In the genomic region with DNA sequence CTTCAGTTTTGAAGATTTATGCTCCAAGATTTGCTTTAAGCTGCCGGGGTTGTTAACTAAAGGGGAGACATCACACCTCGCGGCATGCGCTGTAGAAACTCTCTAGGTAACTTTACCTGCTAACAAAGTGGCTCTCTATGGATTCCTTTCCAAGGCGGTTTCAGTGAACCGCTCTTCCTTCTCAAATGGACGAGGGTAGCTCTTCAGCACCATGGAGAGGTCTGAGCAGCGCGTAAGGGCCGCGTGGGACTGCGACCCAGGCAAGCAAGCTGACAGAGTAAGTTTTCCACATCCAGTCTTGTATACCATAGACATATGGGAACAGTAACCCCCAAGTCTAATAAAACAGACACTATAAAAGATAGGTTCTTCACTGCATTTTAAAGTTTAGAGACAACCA, we compare ENCODE assay signal across 8 mouse cellular contexts. TPM values are rescaled to one million over a fixed set of nuclear protein-coding genes. Genes with fewer than 3 reads are reported as not detected.
DNase-seq lines count a peak whose midpoint lies in the region; ATAC-seq lines count a peak whose summit lies in the region.

A gene (plus strand): TSS at position 72 of the 400 bp plus-strand sequence.

- ATAC-seq in forebrain, embryonic 11.5 days (replicated peaks; ENCODE audit: low FRiP score), result no peak
- ATAC-seq in erythroblast, adult 5-6 weeks (replicated peaks; ENCODE audit: low FRiP score, poor library complexity, severe bottlenecking), result no peak
- ATAC-seq in CD4-positive, CD25-positive, alpha-beta regulatory T cell, adult 4 months, result no peak

- no peak within 1 kb of the TSS for H3K9ac ChIP-seq in forebrain, embryonic 11.5 days (ENCODE audit: low read length)

- H3K4me2 ChIP-seq in forebrain, embryonic 11.5 days (ENCODE audit: low read depth, low read length, severe bottlenecking), result no peak within 1 kb of the TSS

- no peaks in the 10 kb centered on the region for H3K9me3 ChIP-seq in forebrain, embryonic 11.5 days (ENCODE audit: control insufficient read depth, low read length)

- no peaks in the 10 kb centered on the region for H3K36me3 ChIP-seq in forebrain, embryonic 11.5 days (ENCODE audit: control insufficient read depth, insufficient read depth, low read length)

- no peak within 1 kb of the TSS for H3K4me3 ChIP-seq in forebrain, embryonic 11.5 days (ENCODE audit: low read depth, low read length)

- DNase-seq in thymus, postnatal 14 days, result peak; percentile 6
- no peak for DNase-seq in thymus, postnatal 36 days
- peak; percentile 72 for DNase-seq in forebrain, embryonic 11.5 days (ENCODE audit: low spot score)
- DNase-seq in heart, postnatal 4 days, result peak; percentile 73
- DNase-seq in layer of hippocampus, postnatal 25 days (ENCODE audit: extremely low spot score in 1 of 2, low spot score in 1 of 2), result peak in 1 of 2 experiments; percentile 25
- DNase-seq in mesoderm, embryonic 11.5 days (ENCODE audit: low read depth, low spot score), result peak; percentile 80

- H3K4me1 ChIP-seq in forebrain, embryonic 11.5 days (replicated peaks; ENCODE audit: control insufficient read depth, insufficient read depth, low read length), result no peaks in the 10 kb centered on the region

- no peak within 1 kb of the TSS for H3K27ac ChIP-seq in forebrain, embryonic 11.5 days (ENCODE audit: low read depth, low read length)

- H3K27me3 ChIP-seq in forebrain, embryonic 11.5 days (ENCODE audit: control insufficient read depth, insufficient read depth, low read length), result no peaks in the 10 kb centered on the region

- WGBS in forebrain, embryonic 11.5 days, result 41% methylated on average over 12 of the region's 12 CpGs

RNA-seq across cellular contexts. Expression of the gene that starts here (rescaled TPM):
- 72.6 and 76.9 TPM in 2 replicates for polyA plus RNA-seq in forebrain, embryonic 11.5 days (2014; fragmentation: Nextera tagmentation; extraction: Ambion mirVana)
- 10 to 100 TPM; 94.7 to 98.3 TPM for total RNA-seq in heart, postnatal 4 days (2021)
- 100 to 1,000 TPM; 317 to 338 TPM for total RNA-seq in layer of hippocampus, postnatal 25 days (2021)
- total RNA-seq in erythroblast, adult 5-6 weeks (2015; ENCODE audit: low replicate concordance), result 1.7 TPM in 1 of 2 replicates, not detected in the other
- 0.17 and 2.9 TPM in 2 replicates for total RNA-seq in erythroblast, adult 5-6 weeks (2017; ENCODE audit: low replicate concordance)
- not detected for polyA plus RNA-seq in CD4-positive, CD25-positive, alpha-beta regulatory T cell, adult 4 months (2017; shearing (Covaris generic))

Comparison
In these comparisons a context has a peak if more than half of its experiments do, and no peak if none do; other contexts are left out.
1. RNA of the gene that starts here (total RNA-seq): 317 to 338 TPM in layer of hippocampus, postnatal 25 days and 94.7 to 98.3 TPM in heart, postnatal 4 days; 0.17 to 2.9 TPM in erythroblast, adult 5-6 weeks; every median in the first group is over 10 times any median in the second.
2. RNA of the gene that starts here (polyA plus RNA-seq): 72.6 to 76.9 TPM in forebrain, embryonic 11.5 days; not detected in CD4-positive, CD25-positive, alpha-beta regulatory T cell, adult 4 months; every median in the first group is over 10 times any median in the second.
3. DNase-seq: peak in thymus, postnatal 14 days (single experiment), forebrain, embryonic 11.5 days (single experiment), heart, postnatal 4 days (single experiment) and mesoderm, embryonic 11.5 days (single experiment); none in thymus, postnatal 36 days (0 of 2).